Mouse (Mus musculus) midbrain, embryonic 11.5 days (tissue): ENCODE results near the gene Slc7a5. TPM values are rescaled to one million over a fixed set of nuclear protein-coding genes. Genes with fewer than 3 reads are reported as not detected.
A peak's percentile ranks its signal among the peaks of the same experiment; 100 is the strongest.

Experiments used
- ATAC-seq: fragments of 200-750 bp; cut with Nextera tagmentation; 2 replicates; pipeline ENCODE4 v1.8.0; 2017; ENCODE audit warnings: moderate TSS enrichment, moderate library complexity; ENCODE audit not compliant: low FRiP score
- DNase-seq: peaks from one replicate; pipeline ENCODE4 v3.0.0; 2015; ENCODE audit warnings: low spot score; ENCODE audit errors: missing footprints
- H3K27ac ChIP-seq: fragments of 300-500 bp; sonication (generic); 2 replicates; pipeline ENCODE4 v1.5.1; 2014; ENCODE audit warnings: low read depth, low read length
- H3K27me3 ChIP-seq: fragments of 300-500 bp; sonication (generic); 2 replicates; pipeline ENCODE4 v1.6.1; 2014; ENCODE audit warnings: mild to moderate bottlenecking, low read length, moderate library complexity, mixed read lengths; ENCODE audit not compliant: control insufficient read depth, insufficient read depth
- H3K36me3 ChIP-seq: fragments of 300-500 bp; sonication (generic); 2 replicates; pipeline ENCODE4 v1.6.1; 2014; ENCODE audit warnings: mild to moderate bottlenecking, low read length, moderate library complexity, mixed read lengths; ENCODE audit not compliant: control insufficient read depth, insufficient read depth
- H3K4me1 ChIP-seq: fragments of 300-500 bp; sonication (generic); 2 replicates; pipeline ENCODE4 v1.6.1; 2014; ENCODE audit warnings: low read length; ENCODE audit not compliant: control insufficient read depth, insufficient read depth
- H3K4me2 ChIP-seq: fragments of 300-500 bp; sonication (generic); 2 replicates; pipeline ENCODE4 v1.6.1; 2014; ENCODE audit warnings: mild to moderate bottlenecking, moderate library complexity
- H3K4me3 ChIP-seq: fragments of 300-500 bp; sonication (generic); 2 replicates; pipeline ENCODE4 v1.5.1; 2014; ENCODE audit warnings: low read depth, low read length
- H3K9ac ChIP-seq: fragments of 300-500 bp; sonication (generic); 2 replicates; pipeline ENCODE4 v1.6.1; 2014; ENCODE audit warnings: low read length
- H3K9me3 ChIP-seq: fragments of 300-500 bp; sonication (generic); 2 replicates; pipeline ENCODE4 v1.6.1; 2016; ENCODE audit warnings: low read length; ENCODE audit not compliant: control insufficient read depth
- WGBS: fragments of 180-500 bp; shearing (Covaris S2); extraction: QIAGEN DNeasy Blood & Tissue Kit; methylation state at CpG from one replicate; pipeline ENCODE4 v1.1.7; 2014; 5-methylcytosine and 5-hydroxymethylcytosine counted together
- polyA plus RNA-seq: library from polyadenylated mRNA; unstranded; fragments of >200 nt; fragmentation: Nextera tagmentation; extraction: Ambion mirVana; gene quantifications from 2 replicates; pipeline ENCODE4 v1.2.1, GENCODE M21; 2014

The Slc7a5 gene
- polyA plus RNA-seq, 1 experiment from 2014 or later = 36.5 TPM

GRCm38 (mm10) chr8:121943057-121943540 is 35.6 kb upstream of the Slc7a5 start:
- DNase-seq = no peak
- WGBS = 53% methylated on average over 2 of the region's 2 CpGs

GRCm38 (mm10) chr8:121938732-121939131 is 31.2 kb upstream of the Slc7a5 start:
- Histone ChIP-seq H3K9me3 (no peaks in the 10 kb centered on the region), H3K27me3 (no peaks in the 10 kb centered on the region), H3K4me2 (no peak overlapping the region), H3K4me1 (peaks cover 4% of the 10 kb centered on the region; the same call in 1 of the 2 replicates), H3K9ac (no peak overlapping the region), H3K4me3 (no peak overlapping the region), H3K36me3 (no peaks in the 10 kb centered on the region), H3K27ac (no peak overlapping the region)
- WGBS = 86% methylated on average over 7 of the region's 7 CpGs
- ATAC-seq (no peak), DNase-seq (no peak)

More at GRCm38 (mm10) chr8:121943057-121943540, 35.6 kb upstream of the Slc7a5 start:
- H3K36me3 ChIP-seq = no peaks in the 10 kb centered on the region
- H3K27ac ChIP-seq = no peak overlapping the region
- ATAC-seq = no peak
- H3K9ac ChIP-seq = no peak overlapping the region
- no peaks in the 10 kb centered on the region for H3K27me3 ChIP-seq
- no peak overlapping the region for H3K4me3 ChIP-seq
- peaks cover 7% of the 10 kb centered on the region for H3K4me1 ChIP-seq
- no peak overlapping the region for H3K4me2 ChIP-seq
- no peaks in the 10 kb centered on the region for H3K9me3 ChIP-seq

GRCm38 (mm10) chr8:121936391-121936790 is 28.9 kb upstream of the Slc7a5 start:
- H3K27me3 ChIP-seq = no peaks in the 10 kb centered on the region
- no peak overlapping the region for H3K4me2 ChIP-seq
- no peak overlapping the region for H3K27ac ChIP-seq
- peaks cover 4% of the 10 kb centered on the region; the same call in 1 of the 2 replicates for H3K4me1 ChIP-seq
- no peaks in the 10 kb centered on the region for H3K36me3 ChIP-seq
- no peak overlapping the region for H3K4me3 ChIP-seq
- 85% methylated on average over 14 of the region's 14 CpGs for WGBS
- ATAC-seq = no peak
- H3K9ac ChIP-seq = no peak overlapping the region
- DNase-seq = no peak
- no peaks in the 10 kb centered on the region for H3K9me3 ChIP-seq

GRCm38 (mm10) chr8:121935341-121936294 is 28.1 kb upstream of the Slc7a5 start:
- H3K9ac ChIP-seq = no peak overlapping the region
- no peak overlapping the region for H3K4me3 ChIP-seq
- no peaks in the 10 kb centered on the region for H3K9me3 ChIP-seq
- no peaks in the 10 kb centered on the region for H3K36me3 ChIP-seq
- ATAC-seq = peak; percentile 80
- 51% methylated on average over 12 of the region's 12 CpGs for whole genome bisulfite sequencing
- H3K27me3 ChIP-seq = no peaks in the 10 kb centered on the region
- H3K27ac ChIP-seq = peak overlapping the region; percentile 26
- DNase-seq = peak; percentile 85
- H3K4me1 ChIP-seq = peaks cover 4% of the 10 kb centered on the region; the same call in 1 of the 2 replicates
- H3K4me2 ChIP-seq = no peak overlapping the region

- H3K27ac ChIP-seq = no peak overlapping the region
- no peaks in the 10 kb centered on the region for H3K27me3 ChIP-seq
- no peaks in the 10 kb centered on the region for H3K36me3 ChIP-seq
- ATAC-seq = peak; percentile 48; the same call in 1 of the 2 replicates
- H3K4me3 ChIP-seq = no peak overlapping the region
- no peak overlapping the region for H3K4me2 ChIP-seq
- H3K9ac ChIP-seq = no peak overlapping the region
- H3K9me3 ChIP-seq = no peaks in the 10 kb centered on the region
- H3K4me1 ChIP-seq = peaks cover 4% of the 10 kb centered on the region; the same call in 1 of the 2 replicates
- no peak for DNase-seq
These were observed 27.4 kb upstream of the Slc7a5 start for GRCm38 (mm10) chr8:121934923-121935322.

- H3K9me3 ChIP-seq = no peaks in the 10 kb centered on the region
- DNase-seq (peak; percentile 86), ATAC-seq (peak; percentile 40; the same call in 1 of the 2 replicates)
- no peak overlapping the region for H3K9ac ChIP-seq
- no peak overlapping the region for H3K4me3 ChIP-seq
- H3K36me3 ChIP-seq = no peaks in the 10 kb centered on the region
- peaks cover 4% of the 10 kb centered on the region; the same call in 1 of the 2 replicates for H3K4me1 ChIP-seq
- no peaks in the 10 kb centered on the region for H3K27me3 ChIP-seq
- no peak overlapping the region for H3K4me2 ChIP-seq
- WGBS = 33% methylated on average over 4 of the region's 4 CpGs
- no peak overlapping the region for H3K27ac ChIP-seq
These were observed 27.0 kb upstream of the Slc7a5 start for GRCm38 (mm10) chr8:121934506-121934905.

GRCm38 (mm10) chr8:121932668-121933520 is 25.4 kb upstream of the Slc7a5 start:
- Histone ChIP-seq H3K27ac (no peak overlapping the region), H3K27me3 (no peaks in the 10 kb centered on the region)
- 83% methylated on average over 14 of the region's 14 CpGs for WGBS

GRCm38 (mm10) chr8:121932026-121932667 is 24.7 kb upstream of the Slc7a5 start:
- H3K36me3 ChIP-seq = no peaks in the 10 kb centered on the region
- H3K27ac ChIP-seq = no peak overlapping the region
- H3K27me3 ChIP-seq = no peaks in the 10 kb centered on the region
- DNase-seq = peak; percentile 75
- no peak overlapping the region for H3K4me3 ChIP-seq
- no peak overlapping the region for H3K4me2 ChIP-seq
- 78% methylated on average over 12 of the region's 12 CpGs for WGBS
- no peaks in the 10 kb centered on the region for H3K9me3 ChIP-seq
- peaks cover 4% of the 10 kb centered on the region; the same call in 1 of the 2 replicates for H3K4me1 ChIP-seq
- no peak overlapping the region for H3K9ac ChIP-seq
- no peak for ATAC-seq

More at GRCm38 (mm10) chr8:121932668-121933520, 25.4 kb upstream of the Slc7a5 start:
- H3K9ac ChIP-seq = no peak overlapping the region
- H3K36me3 ChIP-seq = no peaks in the 10 kb centered on the region
- ATAC-seq = no peak
- no peaks in the 10 kb centered on the region for H3K9me3 ChIP-seq
- DNase-seq = peak; percentile 39
- peaks cover 4% of the 10 kb centered on the region; the same call in 1 of the 2 replicates for H3K4me1 ChIP-seq
- H3K4me2 ChIP-seq = no peak overlapping the region
- H3K4me3 ChIP-seq = no peak overlapping the region
